Mouse (Mus musculus) heart, embryonic 11.5 days (tissue): ENCODE results near the gene Golm1. TPM values are rescaled to one million over a fixed set of nuclear protein-coding genes. Genes with fewer than 3 reads are reported as not detected.
"Not testable (repeated sequence)": the region's sequence is repeated elsewhere in the genome, so short reads cannot be mapped to it uniquely, and the experiment has no call there.

Source experiments
- ATAC-seq: fragments of 200-750 bp; cut with Nextera tagmentation; replicated peaks from 2 replicates; pipeline ENCODE4 v1.8.0; 2017; ENCODE audit warnings: moderate library complexity; ENCODE audit not compliant: insufficient number of reproducible peaks, low FRiP score, low TSS enrichment
- H3K27ac ChIP-seq: fragments of 300-500 bp; sonication (generic); 2 replicates; pipeline ENCODE4 v1.5.1; 2014; ENCODE audit warnings: mild to moderate bottlenecking, low read depth, low read length
- H3K27me3 ChIP-seq: fragments of 300-500 bp; sonication (generic); 2 replicates; pipeline ENCODE4 v1.6.1; 2014; ENCODE audit warnings: mild to moderate bottlenecking, low read length, mixed read lengths; ENCODE audit not compliant: control insufficient read depth, insufficient read depth
- H3K36me3 ChIP-seq: fragments of 300-500 bp; sonication (generic); 2 replicates; pipeline ENCODE4 v1.6.1; 2014; ENCODE audit warnings: mild to moderate bottlenecking, low read length, moderate library complexity, mixed read lengths; ENCODE audit not compliant: control insufficient read depth, insufficient read depth
- H3K4me1 ChIP-seq: fragments of 300-500 bp; sonication (generic); 2 replicates; pipeline ENCODE4 v1.6.1; 2014; ENCODE audit warnings: low read length; ENCODE audit not compliant: control insufficient read depth, insufficient read depth
- H3K4me2 ChIP-seq: fragments of 300-500 bp; sonication (generic); 2 replicates; pipeline ENCODE4 v1.6.1; 2014; ENCODE audit warnings: mild to moderate bottlenecking, moderate library complexity
- H3K4me3 ChIP-seq: fragments of 300-500 bp; sonication (generic); 2 replicates; pipeline ENCODE4 v1.5.1; 2014; ENCODE audit warnings: low read depth, low read length
- H3K9ac ChIP-seq: fragments of 300-500 bp; sonication (generic); 2 replicates; pipeline ENCODE4 v1.6.1; 2014; ENCODE audit warnings: mild to moderate bottlenecking, low read depth, low read length, moderate library complexity
- H3K9me3 ChIP-seq: fragments of 300-500 bp; sonication (generic); replicated peaks from 2 replicates; pipeline ENCODE4 v1.6.1; 2016; ENCODE audit warnings: low read length; ENCODE audit not compliant: control insufficient read depth
- WGBS: fragments of 180-500 bp; shearing (Covaris S2); extraction: QIAGEN DNeasy Blood & Tissue Kit; methylation state at CpG from one replicate; pipeline ENCODE4 v1.1.7; 2014; ENCODE audit not compliant: insufficient replicate concordance; 5-methylcytosine and 5-hydroxymethylcytosine counted together
- polyA plus RNA-seq: library from polyadenylated mRNA; unstranded; fragments of >200 nt; fragmentation: Nextera tagmentation; extraction: Ambion mirVana; gene quantifications from 2 replicates; pipeline ENCODE4 v1.2.1, GENCODE M21; 2014

Gene Golm1
- polyA plus RNA-seq, 1 experiment from 2014 or later, result 64.8 TPM

GRCm38 (mm10) chr13:59615152-59615551 is 60.5 kb downstream of the Golm1 start:
- WGBS, result 93% methylated on average over 4 of the region's 4 CpGs
- peaks cover 19% of the 10 kb centered on the region for H3K36me3 ChIP-seq
- no peak for ATAC-seq

GRCm38 (mm10) chr13:59613868-59614267 is 61.7 kb downstream of the Golm1 start:
- peaks cover 21% of the 10 kb centered on the region for H3K36me3 ChIP-seq
- H3K4me1 ChIP-seq, result no peaks in the 10 kb centered on the region; the same call in 1 of the 2 replicates
- no peaks in the 10 kb centered on the region for H3K9me3 ChIP-seq
- WGBS, result 70% methylated on average over 4 of the region's 4 CpGs
- H3K4me3 ChIP-seq, result no peak overlapping the region
- no peaks in the 10 kb centered on the region for H3K27me3 ChIP-seq
- ATAC-seq, result no peak
- no peak overlapping the region for H3K27ac ChIP-seq
- H3K9ac ChIP-seq, result no peak overlapping the region
- no peak overlapping the region for H3K4me2 ChIP-seq

More at GRCm38 (mm10) chr13:59615152-59615551, 60.5 kb downstream of the Golm1 start:
- Histone ChIP-seq H3K4me3 (no peak overlapping the region), H3K4me1 (no peaks in the 10 kb centered on the region; the same call in 1 of the 2 replicates), H3K4me2 (no peak overlapping the region), H3K27ac (no peak overlapping the region), H3K9me3 (no peaks in the 10 kb centered on the region), H3K9ac (no peak overlapping the region), H3K27me3 (no peaks in the 10 kb centered on the region)

- Histone ChIP-seq H3K27ac (peak overlapping the region; percentile 80), H3K27me3 (no peaks in the 10 kb centered on the region), H3K36me3 (peaks cover 16% of the 10 kb centered on the region), H3K9me3 (no peaks in the 10 kb centered on the region), H3K4me3 (no peak overlapping the region), H3K4me2 (no peak overlapping the region), H3K9ac (no peak overlapping the region), H3K4me1 (no peaks in the 10 kb centered on the region)
- 85% methylated on average over 2 of the region's 2 CpGs for WGBS
- no peak for ATAC-seq
These were observed 65.2 kb downstream of the Golm1 start for GRCm38 (mm10) chr13:59610437-59610836.

DNA sequence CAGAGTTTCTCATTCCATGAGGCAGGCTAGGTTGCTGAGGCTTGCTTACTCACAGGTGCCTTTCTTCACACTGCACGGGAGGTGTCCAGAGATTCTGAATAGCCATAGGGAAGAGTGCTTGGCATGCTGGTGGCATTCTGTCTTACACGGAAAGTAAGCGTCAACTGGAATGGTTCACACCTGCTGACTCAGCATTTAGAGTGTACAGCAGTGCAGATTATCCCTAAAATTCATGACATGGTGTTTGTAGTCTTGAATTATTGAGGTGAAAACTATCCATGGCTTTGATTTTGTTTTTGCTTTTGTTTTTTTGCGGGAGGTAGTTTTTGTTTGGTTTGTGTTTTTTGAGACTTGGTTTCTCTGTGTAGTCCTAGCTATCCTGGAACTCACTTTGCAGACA is 65.7 kb downstream of the Golm1 start:
- Histone ChIP-seq H3K9ac (no peak overlapping the region), H3K36me3 (peaks cover 16% of the 10 kb centered on the region), H3K4me3 (no peak overlapping the region), H3K4me1 (no peaks in the 10 kb centered on the region), H3K27me3 (no peaks in the 10 kb centered on the region), H3K27ac (peak overlapping the region; percentile 80; the same call in 1 of the 2 replicates), H3K4me2 (no peak overlapping the region), H3K9me3 (no peaks in the 10 kb centered on the region)
- 90% methylated on average over 4 of the region's 4 CpGs for WGBS
- ATAC-seq, result no peak

DNA sequence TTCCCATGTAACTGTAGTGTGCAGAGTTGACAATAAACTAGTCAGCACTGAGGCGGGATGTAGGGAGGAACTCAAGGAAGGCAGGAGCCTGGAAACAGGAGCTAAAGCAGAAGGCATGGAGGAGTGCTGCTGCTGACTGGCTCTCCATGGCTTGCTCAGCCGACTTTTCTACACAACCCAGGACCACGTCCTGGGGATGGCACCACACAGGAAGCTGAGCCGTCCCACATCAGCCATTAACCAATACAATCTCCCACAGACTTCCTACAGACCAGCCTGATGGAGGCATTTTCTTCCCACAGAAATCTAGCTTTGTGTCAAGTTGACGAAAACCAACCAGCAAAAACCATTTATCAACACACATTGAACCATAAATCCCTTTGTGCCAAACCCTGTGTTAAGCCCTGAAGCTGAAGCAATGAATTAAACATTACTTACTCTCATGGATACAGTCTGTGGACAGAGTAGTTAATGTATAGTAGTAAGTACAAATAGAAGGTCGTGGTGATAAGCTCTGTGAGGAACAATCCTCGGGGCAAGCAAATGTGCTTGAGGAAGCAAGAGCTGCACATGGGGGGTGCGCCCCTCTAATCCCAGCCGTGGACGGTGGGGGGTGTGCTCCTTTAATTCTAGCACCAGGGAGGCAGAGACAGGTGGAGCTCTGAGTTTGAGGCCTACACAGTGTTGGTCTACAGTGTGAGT is 70.2 kb downstream of the Golm1 start:
- Histone ChIP-seq H3K27me3 (no peaks in the 10 kb centered on the region), H3K4me3 (no peak overlapping the region), H3K36me3 (peaks cover 32% of the 10 kb centered on the region), H3K9ac (no peak overlapping the region), H3K9me3 (no peaks in the 10 kb centered on the region), H3K4me1 (no peaks in the 10 kb centered on the region), H3K27ac (no peak overlapping the region), H3K4me2 (no peak overlapping the region)
- no peak for ATAC-seq
- 80% methylated on average over 10 of the region's 10 CpGs for WGBS

DNA sequence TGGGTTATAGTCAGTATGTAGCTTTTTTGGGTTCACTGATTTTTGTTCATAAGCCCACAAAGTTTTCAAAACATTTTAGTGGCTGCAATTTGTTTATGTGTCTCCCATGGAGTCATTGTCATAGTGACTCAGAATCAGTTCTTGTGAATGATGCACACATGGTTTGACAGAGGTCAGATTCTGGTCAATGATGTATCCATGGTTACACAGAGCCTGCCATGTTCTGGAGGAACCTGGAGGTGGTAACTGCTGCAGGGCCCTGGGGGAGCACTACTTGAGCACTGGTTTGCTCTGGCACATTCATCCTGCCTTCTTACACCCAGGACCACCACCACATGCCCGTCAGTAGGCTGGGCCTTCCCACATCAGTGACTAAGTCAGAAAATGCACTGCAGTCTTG is 71.1 kb downstream of the Golm1 start:
- WGBS, result 92% methylated on average over 1 of the region's 1 CpGs
- Histone ChIP-seq H3K4me2 (no peak overlapping the region), H3K27ac (no peak overlapping the region), H3K9me3 (no peaks in the 10 kb centered on the region), H3K36me3 (peaks cover 36% of the 10 kb centered on the region), H3K4me3 (no peak overlapping the region), H3K27me3 (no peaks in the 10 kb centered on the region), H3K9ac (no peak overlapping the region), H3K4me1 (no peaks in the 10 kb centered on the region)
- no peak for ATAC-seq

GRCm38 (mm10) chr13:59603096-59603495 is 72.5 kb downstream of the Golm1 start:
- 88% methylated on average over 5 of the region's 5 CpGs for WGBS
- Histone ChIP-seq H3K27me3 (no peaks in the 10 kb centered on the region), H3K4me2 (no peak overlapping the region), H3K4me3 (no peak overlapping the region), H3K9me3 (no peaks in the 10 kb centered on the region), H3K9ac (no peak overlapping the region), H3K4me1 (no peaks in the 10 kb centered on the region), H3K36me3 (peaks cover 29% of the 10 kb centered on the region), H3K27ac (no peak overlapping the region)
- ATAC-seq, result no peak

- no peak overlapping the region for H3K9ac ChIP-seq
- 77% methylated on average over 1 of the region's 1 CpGs for WGBS
- no peak overlapping the region for H3K27ac ChIP-seq
- no peak overlapping the region for H3K4me3 ChIP-seq
- H3K4me2 ChIP-seq, result no peak overlapping the region
- peaks cover 14% of the 10 kb centered on the region for H3K36me3 ChIP-seq
- no peaks in the 10 kb centered on the region for H3K27me3 ChIP-seq
- no peak for ATAC-seq
- no peaks in the 10 kb centered on the region for H3K4me1 ChIP-seq
- H3K9me3 ChIP-seq, result no peaks in the 10 kb centered on the region
These were observed 83.0 kb downstream of the Golm1 start for GRCm38 (mm10) chr13:59592630-59593029.

GRCm38 (mm10) chr13:59592058-59592457 is 83.6 kb downstream of the Golm1 start:
- H3K4me3 ChIP-seq, H3K4me1 ChIP-seq, H3K9me3 ChIP-seq, ATAC-seq, H3K27me3 ChIP-seq, H3K4me2 ChIP-seq, H3K27ac ChIP-seq, H3K9ac ChIP-seq: not testable (repeated sequence)
- 81% methylated on average over 3 of the region's 3 CpGs for WGBS
- H3K36me3 ChIP-seq, result peaks cover 14% of the 10 kb centered on the region
